Mouse (Mus musculus): Measurements from ENCODE around the gene Enox1. TPM values are rescaled to one million over a fixed set of nuclear protein-coding genes. Genes with fewer than 3 reads are reported as not detected.

Gene Enox1
- total RNA-seq, 2 experiments from 2014 or later: 0.48 to 1.1 TPM

- intact Hi-C loops (cut with DNase I): no loop called here
- H3K4me3 ChIP-seq: no peak overlapping the region
- no peak for TF ChIP-seq CTCF (IDR thresholded peaks at IDR 0.05)
- no peak overlapping the region for H3K27ac ChIP-seq
- no peak for DNase-seq
These were observed 470.3 kb downstream of the Enox1 start for GRCm38 (mm10) chr14:77626557-77627507.

- Histone ChIP-seq H3K27ac (no peak overlapping the region), H3K4me3 (no peak overlapping the region)
- no peak for DNase-seq
- no peak for TF ChIP-seq CTCF (IDR thresholded peaks at IDR 0.05)
- intact Hi-C loops (cut with DNase I): no loop called here
These were observed 476.1 kb downstream of the Enox1 start for GRCm38 (mm10) chr14:77632466-77633171.

- Histone ChIP-seq H3K4me3 (no peak overlapping the region), H3K27ac (no peak overlapping the region)
- DNase-seq: no peak
- no peak for TF ChIP-seq CTCF (IDR thresholded peaks at IDR 0.05)
- intact Hi-C loops (cut with DNase I): no loop called here
These were observed 476.6 kb downstream of the Enox1 start for GRCm38 (mm10) chr14:77633172-77633542.

- no peak overlapping the region for H3K4me3 ChIP-seq
- DNase-seq: no peak
These were observed 480.4 kb downstream of the Enox1 start for GRCm38 (mm10) chr14:77636931-77637330.

GRCm38 (mm10) chr14:77638148-77638547 lies 481.6 kb downstream of the Enox1 start:
- intact Hi-C loops (cut with DNase I): no loop called here
- Histone ChIP-seq H3K4me3 (no peak overlapping the region), H3K27ac (no peak overlapping the region)
- no peak for DNase-seq
- TF ChIP-seq CTCF (IDR thresholded peaks at IDR 0.05): no peak

More at GRCm38 (mm10) chr14:77636931-77637330, 480.4 kb downstream of the Enox1 start:
- no peak for TF ChIP-seq CTCF (IDR thresholded peaks at IDR 0.05)
- H3K27ac ChIP-seq: no peak overlapping the region
- intact Hi-C loops (cut with DNase I): no loop called here

GRCm38 (mm10) chr14:77638616-77639015 lies 482.1 kb downstream of the Enox1 start:
- Histone ChIP-seq H3K27ac (no peak overlapping the region), H3K4me3 (no peak overlapping the region)
- TF ChIP-seq CTCF (IDR thresholded peaks at IDR 0.05): no peak
- DNase-seq: no peak
- intact Hi-C loops (cut with DNase I): no loop called here

GRCm38 (mm10) chr14:77639586-77639985 lies 483.0 kb downstream of the Enox1 start:
- Histone ChIP-seq H3K4me3 (no peak overlapping the region), H3K27ac (no peak overlapping the region)
- TF ChIP-seq CTCF (IDR thresholded peaks at IDR 0.05): no peak
- DNase-seq: no peak
- intact Hi-C loops (cut with DNase I): no loop called here

- H3K4me3 ChIP-seq: no peak overlapping the region
- intact Hi-C loops (cut with DNase I): no loop called here
- TF ChIP-seq CTCF (IDR thresholded peaks at IDR 0.05): no peak
- DNase-seq: no peak
- no peak overlapping the region for H3K27ac ChIP-seq
These were observed 485.8 kb downstream of the Enox1 start for GRCm38 (mm10) chr14:77642314-77642713.

- Histone ChIP-seq H3K4me3 (no peak overlapping the region), H3K27ac (no peak overlapping the region)
- DNase-seq: no peak
- no peak for TF ChIP-seq CTCF (IDR thresholded peaks at IDR 0.05)
- intact Hi-C loops (cut with DNase I): no loop called here
These were observed 489.6 kb downstream of the Enox1 start for GRCm38 (mm10) chr14:77646196-77646595.

GRCm38 (mm10) chr14:77647017-77647416 lies 490.5 kb downstream of the Enox1 start:
- DNase-seq: no peak
- Histone ChIP-seq H3K27ac (no peak overlapping the region), H3K4me3 (no peak overlapping the region)
- TF ChIP-seq CTCF (IDR thresholded peaks at IDR 0.05): no peak
- intact Hi-C loops (cut with DNase I): no loop called here

GRCm38 (mm10) chr14:77648305-77648704 lies 491.7 kb downstream of the Enox1 start:
- no peak for TF ChIP-seq CTCF (IDR thresholded peaks at IDR 0.05)
- no peak for DNase-seq
- H3K4me3 ChIP-seq: no peak overlapping the region
- intact Hi-C loops (cut with DNase I): no loop called here
- H3K27ac ChIP-seq: no peak overlapping the region

GRCm38 (mm10) chr14:77658739-77659138 lies 502.2 kb downstream of the Enox1 start:
- no peak overlapping the region for H3K4me3 ChIP-seq
- intact Hi-C loops (cut with DNase I): no loop called here
- DNase-seq: no peak
- H3K27ac ChIP-seq: no peak overlapping the region
- no peak for TF ChIP-seq CTCF (IDR thresholded peaks at IDR 0.05)

GRCm38 (mm10) chr14:77662273-77662672 lies 505.7 kb downstream of the Enox1 start:
- no peak overlapping the region for H3K4me3 ChIP-seq
- intact Hi-C loops (cut with DNase I): no loop called here
- DNase-seq: no peak
- H3K27ac ChIP-seq: no peak overlapping the region
- no peak for TF ChIP-seq CTCF (IDR thresholded peaks at IDR 0.05)

All from gastrocnemius, adult 2 months (tissue).